Mouse (Mus musculus): ENCODE data around the gene Klhl13.

DNA sequence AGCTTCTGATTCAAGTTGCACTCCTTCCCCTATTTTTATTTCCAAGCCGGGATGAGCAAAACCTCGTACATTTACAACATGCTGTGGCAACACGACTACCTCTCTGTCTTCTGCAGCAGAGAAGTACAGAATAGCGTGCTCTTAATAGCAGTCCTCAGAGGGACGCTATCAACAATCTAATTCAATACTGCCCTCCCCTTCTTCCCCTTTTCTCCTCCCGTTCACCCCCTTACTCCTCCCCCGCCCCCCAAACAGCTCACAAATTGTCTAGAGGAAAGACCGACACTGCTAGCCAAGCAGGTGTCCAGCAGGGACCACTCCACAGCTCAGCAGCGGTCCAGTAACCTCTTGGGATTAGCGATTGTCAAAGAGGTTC is 79.5 kb downstream of the Klhl13 start:
- TF ChIP-seq CHD2 (IDR thresholded peaks at IDR 0.05; ENCODE audit: low read length), result no peak
- no peak for TF ChIP-seq CTCF (conservative IDR thresholded peaks at IDR 0.05 in 1 of 2, IDR thresholded peaks at IDR 0.05 in 1 of 2; ENCODE audit: low read depth in 2 of 2, low read length in 2 of 2)
- TF ChIP-seq MEF2A (IDR thresholded peaks at IDR 0.05; ENCODE audit: borderline replicate concordance, low read depth, low read length), result no peak
- TF ChIP-seq USF2 (conservative IDR thresholded peaks at IDR 0.05; ENCODE audit: low read depth, low read length), result no peak
- no peak for TF ChIP-seq POLR2A (IDR thresholded peaks at IDR 0.05; ENCODE audit: low read depth, low read length)
- TF ChIP-seq POLR2AphosphoS2 (IDR thresholded peaks at IDR 0.05; ENCODE audit: low read depth, low read length), result no peak
- TF ChIP-seq NELFE (IDR thresholded peaks at IDR 0.05; ENCODE audit: low read depth, low read length), result no peak
- TF ChIP-seq ZMIZ1 (IDR thresholded peaks at IDR 0.05; ENCODE audit: low read depth, low read length), result no peak
- TF ChIP-seq TCF12 (IDR thresholded peaks at IDR 0.05; ENCODE audit: low read depth, low read length), result no peak
- TF ChIP-seq MXI1 (IDR thresholded peaks at IDR 0.05; ENCODE audit: low read depth, low read length), result no peak
- TF ChIP-seq HCFC1 (IDR thresholded peaks at IDR 0.05; ENCODE audit: low read depth, low read length), result no peak
